Mouse (Mus musculus) neural tube, embryonic 14.5 days (tissue): ENCODE results near the gene Nceh1. TPM values are rescaled to one million over a fixed set of nuclear protein-coding genes. Genes with fewer than 3 reads are reported as not detected.

Source experiments
- ATAC-seq: fragments of 200-750 bp; cut with Nextera tagmentation; 2 replicates; pipeline ENCODE4 v1.8.0; 2017; ENCODE audit warnings: low read depth, mild to moderate bottlenecking, moderate TSS enrichment, moderate library complexity
- H3K27ac ChIP-seq: fragments of 300-500 bp; sonication (generic); 2 replicates; pipeline ENCODE4 v1.5.1; 2014; ENCODE audit warnings: low read depth, mild to moderate bottlenecking, control low read depth, low read length, moderate library complexity, mixed read lengths
- H3K27me3 ChIP-seq: fragments of 300-500 bp; sonication (generic); 2 replicates; pipeline ENCODE4 v1.6.1; 2014; ENCODE audit warnings: low read length; ENCODE audit not compliant: control insufficient read depth, insufficient read depth
- H3K36me3 ChIP-seq: fragments of 300-500 bp; sonication (generic); 2 replicates; pipeline ENCODE4 v1.6.1; 2014; ENCODE audit warnings: low read length, mixed read lengths; ENCODE audit not compliant: control insufficient read depth, insufficient read depth
- H3K4me1 ChIP-seq: fragments of 300-500 bp; sonication (generic); 2 replicates; pipeline ENCODE4 v1.6.1; 2014; ENCODE audit warnings: low read length; ENCODE audit not compliant: control insufficient read depth, insufficient read depth
- H3K4me2 ChIP-seq: fragments of 300-500 bp; sonication (generic); 2 replicates; pipeline ENCODE4 v1.6.1; 2014; ENCODE audit warnings: mild to moderate bottlenecking, low read depth, low read length, control low read depth
- H3K4me3 ChIP-seq: fragments of 300-500 bp; sonication (generic); 2 replicates; pipeline ENCODE4 v1.5.1; 2014; ENCODE audit warnings: low read depth, low read length, control low read depth, mixed read lengths
- H3K9ac ChIP-seq: fragments of 300-500 bp; sonication (generic); replicated peaks from 2 replicates; pipeline ENCODE4 v1.6.1; 2014; ENCODE audit warnings: low read depth, mild to moderate bottlenecking, control low read depth, low read length, mixed read lengths
- H3K9me3 ChIP-seq: fragments of 300-500 bp; sonication (generic); 2 replicates; pipeline ENCODE4 v1.6.1; 2016; ENCODE audit warnings: low read length; ENCODE audit not compliant: control insufficient read depth
- WGBS: fragments of 180-500 bp; shearing (Covaris S2); extraction: QIAGEN DNeasy Blood & Tissue Kit; methylation state at CpG from one replicate; pipeline ENCODE4 v1.1.7; 2014; 5-methylcytosine and 5-hydroxymethylcytosine counted together
- polyA plus RNA-seq: library from polyadenylated mRNA; unstranded; fragments of >200 nt; fragmentation: Nextera tagmentation; extraction: Ambion mirVana; gene quantifications from 2 replicates; pipeline ENCODE4 v1.2.1, GENCODE M21; 2014

The Nceh1 gene
- polyA plus RNA-seq, 1 experiment from 2014 or later = 14.8 TPM

GRCm38 (mm10) chr3:27293645-27294385, 111.0 kb downstream of the Nceh1 start:
- Histone ChIP-seq H3K36me3 (no peaks in the 10 kb centered on the region), H3K4me3 (no peak overlapping the region), H3K9me3 (no peaks in the 10 kb centered on the region), H3K27ac (no peak overlapping the region), H3K9ac (no peak overlapping the region), H3K27me3 (no peaks in the 10 kb centered on the region), H3K4me1 (no peaks in the 10 kb centered on the region), H3K4me2 (no peak overlapping the region)
- ATAC-seq = peak; percentile 47; the same call in 1 of the 2 replicates
- 61% methylated on average over 7 of the region's 7 CpGs for WGBS

GRCm38 (mm10) chr3:27300451-27300850, 117.7 kb downstream of the Nceh1 start:
- no peaks in the 10 kb centered on the region for H3K4me1 ChIP-seq
- no peaks in the 10 kb centered on the region for H3K27me3 ChIP-seq
- H3K4me2 ChIP-seq = no peak overlapping the region
- no peak overlapping the region for H3K9ac ChIP-seq
- WGBS = 81% methylated on average over 4 of the region's 4 CpGs
- ATAC-seq = no peak
- H3K27ac ChIP-seq = no peak overlapping the region
- H3K9me3 ChIP-seq = no peaks in the 10 kb centered on the region
- H3K4me3 ChIP-seq = no peak overlapping the region
- H3K36me3 ChIP-seq = no peaks in the 10 kb centered on the region

GRCm38 (mm10) chr3:27302339-27303022, 119.7 kb downstream of the Nceh1 start:
- 50% methylated on average over 9 of the region's 9 CpGs for WGBS
- Histone ChIP-seq H3K4me2 (no peak overlapping the region), H3K9me3 (no peaks in the 10 kb centered on the region), H3K4me1 (no peaks in the 10 kb centered on the region), H3K9ac (no peak overlapping the region), H3K27me3 (no peaks in the 10 kb centered on the region), H3K4me3 (no peak overlapping the region), H3K36me3 (no peaks in the 10 kb centered on the region), H3K27ac (no peak overlapping the region)
- ATAC-seq = no peak

GRCm38 (mm10) chr3:27306815-27307214, 124.0 kb downstream of the Nceh1 start:
- WGBS = 85% methylated on average over 10 of the region's 10 CpGs

DNA sequence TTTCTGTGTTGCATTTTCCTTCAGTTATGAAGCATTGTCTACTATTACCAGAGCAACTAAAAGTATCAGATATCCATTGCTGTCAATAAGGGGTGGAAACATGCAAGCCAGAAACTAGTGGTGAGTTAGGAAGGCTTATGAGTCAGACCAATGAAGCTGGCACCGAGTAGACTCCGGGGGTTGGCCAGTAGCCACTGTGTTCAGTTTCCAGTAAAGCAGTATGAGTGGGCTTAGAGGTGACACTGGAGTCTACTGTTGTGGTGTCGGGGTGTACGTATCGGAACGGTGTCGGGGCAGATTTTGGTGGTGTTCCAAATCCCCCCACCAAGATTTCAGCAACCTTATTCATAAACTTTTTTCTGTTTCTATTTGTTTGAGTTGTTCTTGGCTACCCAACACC, 128.2 kb downstream of the Nceh1 start:
- Histone ChIP-seq H3K36me3 (no peaks in the 10 kb centered on the region), H3K9ac (no peak overlapping the region), H3K4me3 (no peak overlapping the region), H3K27ac (no peak overlapping the region), H3K27me3 (no peaks in the 10 kb centered on the region), H3K9me3 (no peaks in the 10 kb centered on the region), H3K4me2 (no peak overlapping the region), H3K4me1 (no peaks in the 10 kb centered on the region)
- 98% methylated on average over 7 of the region's 7 CpGs for WGBS
- no peak for ATAC-seq

More at GRCm38 (mm10) chr3:27306815-27307214, 124.0 kb downstream of the Nceh1 start:
- no peak for ATAC-seq
- Histone ChIP-seq H3K4me1 (no peaks in the 10 kb centered on the region), H3K27me3 (no peaks in the 10 kb centered on the region), H3K27ac (no peak overlapping the region), H3K4me2 (no peak overlapping the region), H3K9me3 (no peaks in the 10 kb centered on the region), H3K36me3 (no peaks in the 10 kb centered on the region), H3K4me3 (no peak overlapping the region), H3K9ac (no peak overlapping the region)

GRCm38 (mm10) chr3:27311475-27311874, 128.7 kb downstream of the Nceh1 start:
- no peak overlapping the region for H3K9ac ChIP-seq
- H3K4me2 ChIP-seq = no peak overlapping the region
- 90% methylated on average over 4 of the region's 4 CpGs for WGBS
- no peak for ATAC-seq
- no peak overlapping the region for H3K4me3 ChIP-seq
- H3K27me3 ChIP-seq = no peaks in the 10 kb centered on the region
- no peak overlapping the region for H3K27ac ChIP-seq
- no peaks in the 10 kb centered on the region for H3K4me1 ChIP-seq
- H3K36me3 ChIP-seq = no peaks in the 10 kb centered on the region
- H3K9me3 ChIP-seq = no peaks in the 10 kb centered on the region

DNA sequence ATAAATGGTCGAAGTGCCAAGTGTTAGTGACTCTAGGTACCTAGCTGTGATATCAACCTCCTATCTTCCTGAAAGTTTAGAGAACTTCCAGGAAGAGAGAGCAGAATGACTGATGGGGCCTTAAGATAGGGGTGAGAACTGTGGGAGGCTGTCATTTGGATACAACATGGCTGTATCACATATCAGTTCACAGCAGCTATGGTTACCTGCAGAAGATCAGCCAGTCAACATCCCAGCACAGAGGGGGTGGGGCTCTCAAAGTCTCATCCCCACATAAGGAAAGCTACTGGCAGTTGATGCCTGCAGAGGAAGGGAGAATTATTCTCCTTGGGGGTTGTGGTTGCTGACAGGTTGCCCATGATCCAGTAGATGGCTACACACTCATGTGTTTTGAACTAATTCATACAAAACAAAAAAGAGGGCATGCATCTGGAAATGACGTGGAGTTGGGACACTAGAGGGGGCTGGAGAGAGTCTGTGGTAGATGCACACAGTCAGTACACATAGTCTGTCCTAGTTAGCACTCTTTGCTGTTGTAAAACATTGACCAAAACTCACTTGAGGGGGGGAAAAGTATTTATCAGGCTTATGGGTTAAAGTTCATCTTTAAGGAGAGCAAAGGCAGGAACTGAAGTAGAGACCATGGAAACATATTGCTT, 131.9 kb downstream of the Nceh1 start:
- no peak overlapping the region for H3K27ac ChIP-seq
- H3K9me3 ChIP-seq = no peaks in the 10 kb centered on the region
- no peaks in the 10 kb centered on the region for H3K27me3 ChIP-seq
- 78% methylated on average over 2 of the region's 2 CpGs for WGBS
- no peak overlapping the region for H3K4me3 ChIP-seq
- H3K9ac ChIP-seq = no peak overlapping the region
- H3K4me1 ChIP-seq = no peaks in the 10 kb centered on the region
- H3K36me3 ChIP-seq = no peaks in the 10 kb centered on the region
- ATAC-seq = no peak
- H3K4me2 ChIP-seq = no peak overlapping the region

DNA sequence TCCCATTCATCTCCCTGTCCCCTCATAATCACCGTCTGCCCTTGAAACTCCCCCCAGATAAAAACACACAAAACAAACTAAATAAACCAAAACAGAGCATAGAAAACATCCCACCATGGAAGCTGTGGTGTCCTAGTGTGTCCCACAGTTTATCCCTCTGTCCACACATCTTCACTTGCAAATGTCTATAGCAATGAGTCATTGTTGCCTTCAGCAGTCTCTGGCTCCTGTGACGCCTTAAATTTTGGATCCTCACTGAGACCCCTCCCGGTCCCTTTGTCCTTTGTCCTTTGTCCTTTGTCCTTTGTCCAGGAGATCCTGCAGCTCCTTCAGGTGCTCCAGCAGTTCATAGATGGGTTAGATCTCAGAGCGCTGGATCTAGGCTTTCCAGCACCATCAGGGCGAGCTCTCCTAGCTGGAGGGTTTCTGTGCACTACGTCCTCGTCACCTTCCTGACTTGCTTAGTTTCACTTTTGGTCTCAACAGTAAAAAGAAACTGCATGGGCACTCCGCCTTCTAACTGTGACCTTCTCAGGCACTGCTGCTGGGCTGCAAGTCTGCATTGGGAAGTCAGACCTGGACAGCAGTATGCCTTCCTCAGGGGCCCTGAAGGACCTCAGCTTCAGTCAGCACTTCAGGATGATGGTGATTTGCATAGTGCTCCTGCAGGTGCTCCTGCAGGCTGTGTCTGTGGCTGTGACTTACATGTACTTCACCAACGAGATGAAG, 134.0 kb downstream of the Nceh1 start, which contains the start of gene Tnfsf10:
Tnfsf10 (plus strand) TSS at position 470 of the 729 bp plus-strand sequence.
- Histone ChIP-seq H3K36me3 (no peaks in the 10 kb centered on the region), H3K4me3 (no peak within 1 kb of the TSS), H3K9ac (no peak within 1 kb of the TSS), H3K27me3 (no peaks in the 10 kb centered on the region), H3K4me2 (no peak within 1 kb of the TSS), H3K9me3 (no peaks in the 10 kb centered on the region), H3K4me1 (no peaks in the 10 kb centered on the region), H3K27ac (no peak within 1 kb of the TSS)
- ATAC-seq = no peak
- WGBS = 81% methylated on average over 9 of the region's 9 CpGs
